Mouse (Mus musculus): ENCODE measurements around the gene Tmem266. TPM values are rescaled to one million over a fixed set of nuclear protein-coding genes. Genes with fewer than 3 reads are reported as not detected.

Tmem266 gene
- polyA plus RNA-seq, 1 experiment: 6.3 TPM

DNA sequence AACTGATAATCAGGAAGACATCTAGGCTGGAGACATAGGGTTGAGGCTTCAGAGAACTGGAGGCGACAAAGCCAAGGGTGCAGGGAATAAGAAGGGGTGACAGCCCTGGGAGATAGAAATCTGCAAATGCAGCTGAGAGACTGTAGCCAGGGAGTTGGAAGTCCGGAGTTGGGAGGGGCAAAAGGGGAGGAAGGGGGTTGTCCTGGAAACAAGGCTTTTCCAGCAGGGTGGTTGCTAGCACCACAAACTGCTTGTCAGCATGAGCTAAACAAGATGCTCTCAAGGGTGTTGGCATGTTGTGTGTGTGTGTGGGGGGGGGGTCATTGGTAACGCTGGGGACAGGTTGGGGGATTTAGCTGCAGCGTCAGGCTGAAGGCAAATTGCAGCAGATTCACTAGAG is 82.1 kb downstream of the Tmem266 start:
- Histone ChIP-seq H3K27ac (ENCODE audit: insufficient read depth, low read length) (no peak overlapping the region), H3K4me3 (ENCODE audit: insufficient read depth, low read length) (no peak overlapping the region), H3K4me1 (ENCODE audit: control insufficient read depth, insufficient read depth, low read length) (no peaks in the 10 kb centered on the region; the same call in 1 of the 2 replicates)
- TF ChIP-seq POLR2A (IDR thresholded peaks at IDR 0.05; ENCODE audit: extremely low read depth, insufficient read depth, low read length) (no peak), CTCF (IDR thresholded peaks at IDR 0.05; ENCODE audit: extremely low read depth, insufficient read depth, low read length) (no peak)

DNA sequence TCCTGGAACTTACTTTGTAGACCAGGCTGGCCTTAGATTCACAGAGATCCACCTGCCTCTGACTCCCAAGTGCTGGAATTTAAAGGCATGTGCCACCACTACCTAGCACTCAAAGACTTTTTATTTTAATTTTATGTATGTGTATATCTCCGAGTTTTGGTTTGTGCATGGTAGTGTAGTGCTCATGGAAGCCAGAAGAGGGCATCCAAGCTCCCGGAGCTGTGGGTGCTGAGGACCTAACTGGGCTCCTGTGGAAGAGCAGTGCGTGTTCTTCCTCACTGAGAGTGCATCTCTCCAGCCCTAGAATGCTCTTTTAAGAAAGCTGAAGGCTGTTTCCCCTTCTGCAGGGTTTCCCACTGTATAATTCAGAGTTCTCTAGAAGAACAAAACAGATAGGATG is 83.1 kb downstream of the Tmem266 start:
- H3K27ac ChIP-seq (ENCODE audit: insufficient read depth, low read length): no peak overlapping the region

DNA sequence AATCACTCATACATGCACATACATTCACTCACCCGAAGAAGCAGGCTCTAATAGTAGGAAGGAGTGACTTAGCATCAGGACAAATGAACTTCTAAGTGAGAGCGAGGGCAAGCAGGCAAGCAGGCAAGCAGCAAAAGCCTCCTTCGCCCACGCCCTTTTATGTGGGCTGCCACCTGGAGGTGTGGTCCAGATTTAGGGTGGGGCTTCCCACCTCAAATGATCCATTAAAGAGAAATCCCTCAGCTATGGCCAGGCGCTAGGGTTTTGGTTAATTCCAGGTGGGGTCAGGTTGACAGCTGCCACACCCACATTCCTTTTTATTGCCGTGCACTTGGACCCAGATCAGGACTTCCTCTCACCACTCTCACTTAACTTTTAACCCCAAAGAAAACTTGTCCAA is 83.7 kb downstream of the Tmem266 start:
- H3K27ac ChIP-seq (ENCODE audit: insufficient read depth, low read length): no peak overlapping the region
- no peak overlapping the region for H3K4me3 ChIP-seq (ENCODE audit: insufficient read depth, low read length)
- no peaks in the 10 kb centered on the region; the same call in 1 of the 2 replicates for H3K4me1 ChIP-seq (ENCODE audit: control insufficient read depth, insufficient read depth, low read length)
- TF ChIP-seq POLR2A (IDR thresholded peaks at IDR 0.05; ENCODE audit: extremely low read depth, insufficient read depth, low read length) (no peak), CTCF (IDR thresholded peaks at IDR 0.05; ENCODE audit: extremely low read depth, insufficient read depth, low read length) (no peak)

More for the DNA sequence above, 83.1 kb downstream of the Tmem266 start:
- no peaks in the 10 kb centered on the region; the same call in 1 of the 2 replicates for H3K4me1 ChIP-seq (ENCODE audit: control insufficient read depth, insufficient read depth, low read length)
- no peak overlapping the region for H3K4me3 ChIP-seq (ENCODE audit: insufficient read depth, low read length)
- TF ChIP-seq POLR2A (IDR thresholded peaks at IDR 0.05; ENCODE audit: extremely low read depth, insufficient read depth, low read length): no peak
- TF ChIP-seq CTCF (IDR thresholded peaks at IDR 0.05; ENCODE audit: extremely low read depth, insufficient read depth, low read length): no peak

DNA sequence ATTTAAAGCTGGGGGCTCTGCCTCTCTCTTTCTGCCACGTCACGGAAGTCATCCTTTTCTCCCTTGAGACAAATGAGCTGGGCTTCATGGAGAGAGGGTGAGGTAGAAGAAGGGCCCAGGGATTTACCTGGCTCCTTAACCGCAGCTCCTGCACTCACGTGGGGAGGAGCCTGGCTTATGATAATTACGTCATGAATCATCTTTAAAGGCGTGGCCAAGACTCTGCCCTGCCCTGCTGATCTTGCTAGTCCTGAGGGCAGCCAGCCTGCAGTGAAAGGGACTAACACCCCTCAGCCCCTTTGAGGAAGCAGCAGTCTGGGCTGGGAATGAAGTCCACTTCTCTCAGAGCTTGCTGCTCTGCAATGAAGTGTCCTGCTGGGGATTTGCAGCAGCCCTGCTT is 84.4 kb downstream of the Tmem266 start:
- no peak for TF ChIP-seq CTCF (IDR thresholded peaks at IDR 0.05; ENCODE audit: extremely low read depth, insufficient read depth, low read length)
- TF ChIP-seq POLR2A (IDR thresholded peaks at IDR 0.05; ENCODE audit: extremely low read depth, insufficient read depth, low read length): no peak
- Histone ChIP-seq H3K4me1 (ENCODE audit: control insufficient read depth, insufficient read depth, low read length) (no peaks in the 10 kb centered on the region; the same call in 1 of the 2 replicates), H3K27ac (ENCODE audit: insufficient read depth, low read length) (no peak overlapping the region), H3K4me3 (ENCODE audit: insufficient read depth, low read length) (no peak overlapping the region)

DNA sequence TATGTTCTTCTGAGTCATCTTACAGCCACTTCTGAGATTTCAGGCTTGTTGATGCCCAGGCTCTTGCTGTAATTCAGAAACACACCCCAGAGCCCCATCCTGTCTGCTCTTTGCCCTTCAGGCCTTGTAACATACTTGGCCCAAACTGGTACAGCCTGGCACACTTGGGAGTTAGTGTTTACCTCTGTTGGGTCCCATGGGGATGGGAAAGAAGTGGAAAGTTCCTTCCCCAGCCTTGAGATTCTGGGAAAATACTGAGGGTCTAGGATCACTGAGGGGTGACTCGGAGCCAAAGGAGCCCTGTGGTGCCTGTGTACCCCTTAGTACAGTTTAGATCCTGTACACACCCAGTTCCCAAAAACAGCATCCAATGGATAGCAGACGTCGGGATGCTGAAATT is 95.1 kb downstream of the Tmem266 start:
- TF ChIP-seq POLR2A (IDR thresholded peaks at IDR 0.05; ENCODE audit: extremely low read depth, insufficient read depth, low read length) (no peak), CTCF (IDR thresholded peaks at IDR 0.05; ENCODE audit: extremely low read depth, insufficient read depth, low read length) (no peak)
- Histone ChIP-seq H3K4me3 (ENCODE audit: insufficient read depth, low read length) (no peak overlapping the region), H3K27ac (ENCODE audit: insufficient read depth, low read length) (no peak overlapping the region), H3K4me1 (ENCODE audit: control insufficient read depth, insufficient read depth, low read length) (no peaks in the 10 kb centered on the region)

DNA sequence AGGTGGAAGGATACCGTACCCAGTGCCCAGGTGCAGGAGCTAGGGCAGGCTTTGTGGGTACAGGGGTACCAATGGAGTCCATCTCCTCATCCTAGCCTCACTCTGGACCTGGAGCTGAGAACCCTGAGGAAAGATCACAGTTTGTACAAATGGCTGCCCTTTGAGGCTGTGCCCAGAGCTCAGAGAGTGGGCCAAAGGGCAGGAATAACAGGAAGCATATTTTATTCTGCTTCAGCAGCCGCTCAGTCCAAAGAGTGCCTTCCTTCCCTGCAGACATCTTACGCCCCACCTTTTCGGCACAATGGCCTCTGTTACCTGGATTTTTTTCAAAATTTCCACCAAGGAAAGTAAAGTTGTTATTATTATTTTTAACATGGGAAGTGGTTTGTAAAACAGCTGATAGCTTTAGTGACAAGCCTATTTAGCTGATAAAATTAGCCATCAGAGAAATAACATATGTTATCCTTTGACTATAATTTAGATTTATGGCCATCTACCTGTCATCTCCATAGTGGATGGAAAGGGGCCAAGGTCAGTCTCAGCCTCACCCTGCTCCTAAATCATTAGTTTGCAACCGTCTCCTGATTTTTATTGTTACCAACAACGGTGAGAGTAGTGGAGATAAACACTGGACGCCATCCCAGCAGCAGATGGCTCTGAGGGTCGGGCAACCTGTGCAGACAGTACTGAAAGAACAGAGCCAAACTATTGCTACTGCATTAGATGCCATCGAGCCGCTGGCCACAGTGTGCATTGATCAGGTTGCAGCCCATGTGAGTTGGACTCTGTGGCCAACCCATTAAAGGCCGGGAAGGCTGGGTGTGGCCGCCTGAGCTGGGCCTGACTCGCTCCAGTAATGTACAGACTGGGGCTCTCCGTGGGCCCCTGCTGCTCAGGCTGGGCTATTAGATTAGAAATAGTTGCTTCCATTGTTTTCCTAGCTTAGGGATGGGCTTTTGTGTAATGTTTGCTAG is 97.0 kb downstream of the Tmem266 start:
- Histone ChIP-seq H3K27ac (ENCODE audit: insufficient read depth, low read length) (no peak overlapping the region), H3K4me3 (ENCODE audit: insufficient read depth, low read length) (no peak overlapping the region), H3K4me1 (ENCODE audit: control insufficient read depth, insufficient read depth, low read length) (no peaks in the 10 kb centered on the region)
- no peak for TF ChIP-seq CTCF (IDR thresholded peaks at IDR 0.05; ENCODE audit: extremely low read depth, insufficient read depth, low read length)
- no peak for TF ChIP-seq POLR2A (IDR thresholded peaks at IDR 0.05; ENCODE audit: extremely low read depth, insufficient read depth, low read length)

DNA sequence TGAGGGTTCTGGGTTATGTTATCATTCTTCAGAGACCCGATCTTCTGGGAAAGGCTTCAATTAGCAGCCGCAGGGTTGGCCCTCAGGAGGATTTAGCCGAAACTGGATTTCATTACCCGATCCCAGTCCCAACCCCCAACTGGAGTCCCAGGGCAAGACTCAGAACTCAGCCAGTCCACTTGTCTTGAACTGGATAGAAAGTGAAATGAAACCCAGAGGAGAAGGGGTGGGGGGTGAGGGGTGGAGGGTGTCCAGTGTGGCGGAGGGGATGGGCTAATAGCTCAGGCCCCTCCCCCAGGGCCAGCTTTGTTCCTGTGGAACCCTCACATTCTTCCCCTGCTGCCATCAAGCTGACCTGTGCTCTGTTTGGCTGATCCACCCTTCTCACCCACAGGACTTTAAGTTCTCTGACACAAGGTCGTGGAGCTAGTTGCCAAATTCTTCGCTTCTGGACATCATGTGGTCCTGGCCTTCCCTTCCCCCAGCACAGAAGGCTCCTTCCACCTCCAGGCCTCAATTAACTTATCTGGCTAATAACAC is 98.6 kb downstream of the Tmem266 start:
- TF ChIP-seq POLR2A (IDR thresholded peaks at IDR 0.05; ENCODE audit: extremely low read depth, insufficient read depth, low read length): no peak
- no peak for TF ChIP-seq CTCF (IDR thresholded peaks at IDR 0.05; ENCODE audit: extremely low read depth, insufficient read depth, low read length)
- Histone ChIP-seq H3K27ac (ENCODE audit: insufficient read depth, low read length) (no peak overlapping the region), H3K4me1 (ENCODE audit: control insufficient read depth, insufficient read depth, low read length) (no peaks in the 10 kb centered on the region), H3K4me3 (ENCODE audit: insufficient read depth, low read length) (no peak overlapping the region)

DNA sequence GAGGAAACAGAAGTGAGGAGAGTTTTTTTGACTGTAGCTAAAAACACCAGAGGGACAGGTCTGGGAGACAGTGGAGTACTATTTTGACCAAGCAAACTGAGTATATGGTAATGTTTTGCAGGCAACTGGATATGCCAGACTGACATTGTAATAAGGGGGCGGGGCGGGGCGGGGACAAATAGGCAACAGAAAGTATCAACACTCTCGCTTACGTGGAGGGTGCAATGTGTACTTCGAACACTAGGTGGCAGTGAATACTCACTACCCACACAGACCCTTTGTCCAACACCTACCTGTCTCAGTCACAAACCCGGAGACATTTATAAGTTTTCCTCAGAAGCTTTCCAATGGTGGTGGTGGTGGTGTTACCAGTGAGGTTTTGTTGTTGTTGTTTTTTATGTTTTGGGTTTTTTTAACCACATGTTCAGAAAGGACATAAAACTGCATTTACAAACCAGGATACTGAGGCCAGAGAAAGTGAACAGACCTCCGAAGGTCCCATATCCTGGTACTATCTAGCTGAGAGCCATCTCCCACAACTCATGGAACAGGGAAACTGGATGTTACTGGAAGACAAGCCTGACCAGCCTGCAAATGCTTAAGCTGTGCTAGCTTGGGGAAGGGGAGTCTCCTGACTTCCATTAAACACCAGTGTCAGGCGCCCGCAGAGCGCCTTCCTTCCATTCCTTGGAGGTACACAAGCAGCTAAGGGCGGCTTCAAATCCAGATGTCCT is 102.7 kb downstream of the Tmem266 start:
- no peaks in the 10 kb centered on the region for H3K4me1 ChIP-seq (ENCODE audit: control insufficient read depth, insufficient read depth, low read length)
- TF ChIP-seq CTCF (IDR thresholded peaks at IDR 0.05; ENCODE audit: extremely low read depth, insufficient read depth, low read length) (peak; percentile 79), POLR2A (IDR thresholded peaks at IDR 0.05; ENCODE audit: extremely low read depth, insufficient read depth, low read length) (no peak)
- H3K4me3 ChIP-seq (ENCODE audit: insufficient read depth, low read length): no peak overlapping the region
- H3K27ac ChIP-seq (ENCODE audit: insufficient read depth, low read length): no peak overlapping the region

DNA sequence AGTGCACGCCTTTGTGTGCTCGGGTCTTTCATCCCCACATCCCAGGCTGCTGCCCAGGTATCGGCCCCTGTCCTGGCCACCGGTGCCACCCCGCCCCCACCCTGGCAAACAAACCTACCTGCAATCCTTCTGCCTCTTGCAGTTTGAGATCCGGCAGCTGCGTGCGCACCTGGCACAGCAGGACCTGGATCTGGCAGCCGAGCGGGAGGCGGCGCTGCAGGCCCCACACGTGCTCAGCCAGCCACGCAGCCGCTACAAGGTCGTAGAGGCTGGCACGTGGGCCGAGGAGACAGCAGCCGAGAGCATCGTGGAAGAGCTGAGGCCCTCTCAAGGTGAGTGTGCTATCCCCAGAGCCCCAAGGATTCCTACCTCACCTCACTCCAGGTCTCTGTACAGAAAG is 103.4 kb downstream of the Tmem266 start:
- Histone ChIP-seq H3K27ac (ENCODE audit: insufficient read depth, low read length) (no peak overlapping the region), H3K4me1 (ENCODE audit: control insufficient read depth, insufficient read depth, low read length) (no peaks in the 10 kb centered on the region), H3K4me3 (ENCODE audit: insufficient read depth, low read length) (no peak overlapping the region)
- no peak for TF ChIP-seq CTCF (IDR thresholded peaks at IDR 0.05; ENCODE audit: extremely low read depth, insufficient read depth, low read length)
- no peak for TF ChIP-seq POLR2A (IDR thresholded peaks at IDR 0.05; ENCODE audit: extremely low read depth, insufficient read depth, low read length)

Data from cortical plate, adult 2 months (tissue).